Mouse (Mus musculus) embryonic fibroblast, embryonic 13.5 days (primary cell): ENCODE data around the gene Dxo.

Source experiments
- CTCF ChIP-seq: IDR thresholded peaks from 2 replicates; pipeline ENCODE4 v1.5.1; 2011; ENCODE audit warnings: mild to moderate bottlenecking, control low read depth, low read length, moderate library complexity, borderline replicate concordance; ENCODE audit not compliant: insufficient read depth
- POLR2A ChIP-seq: IDR thresholded peaks from 2 replicates; pipeline ENCODE4 v1.6.1; 2011; ENCODE audit warnings: low read depth, mild to moderate bottlenecking, control low read depth, low read length, moderate library complexity

GRCm38 (mm10) chr17:34887942-34888341 lies 51.1 kb downstream of the Dxo start:
- TF ChIP-seq CTCF (no peak), POLR2A (no peak)
